Mouse (Mus musculus) monocyte, adult 59 days (primary cell): ENCODE measurements around the gene Uroc1. TPM values are rescaled to one million over a fixed set of nuclear protein-coding genes. Genes with fewer than 3 reads are reported as not detected.

Source experiments
- total RNA-seq, 2 experiments: library from RNA; stranded (reverse); gene quantifications; one replicate each; pipeline ENCODE4 v1.2.4; 2023

The Uroc1 gene
- not detected for total RNA-seq

GRCm38 (mm10) chr6:90332561-90333425 lies at the start of gene Uroc1:
Gene Uroc1, plus strand, starts transcription at chr6:90333284.

GRCm38 (mm10) chr6:90300919-90301318 lies 32.2 kb upstream of the Uroc1 start, which contains the start of gene BC048671:
Gene BC048671, plus strand, starts transcription at chr6:90301219.

GRCm38 (mm10) chr6:90324991-90325390 lies 8.1 kb upstream of the Uroc1 start, which contains the start of gene Chst13:
Gene Chst13, minus strand, starts transcription at chr6:90325185.

GRCm38 (mm10) chr6:90368976-90369724 lies 36.1 kb downstream of the Uroc1 start, which contains the start of gene Zxdc:
Gene Zxdc, plus strand, starts transcription at chr6:90369492.

Other genes with a start within 250 kb of the Uroc1 start
- gene Vmn1r50, start 231.9 kb upstream of the Uroc1 start, total RNA-seq: not detected
- gene Vmn1r51, start 210.7 kb upstream of the Uroc1 start, total RNA-seq: not detected
- not detected for gene Vmn1r52, start 158.5 kb upstream of the Uroc1 start, total RNA-seq
- gene V1ra8, start 130.5 kb upstream of the Uroc1 start, total RNA-seq: not detected
- gene Vmn1r53, start 108.8 kb upstream of the Uroc1 start, total RNA-seq: not detected
- not detected for gene Vmn1r54, start 87.0 kb upstream of the Uroc1 start, total RNA-seq
- not detected for gene BC048671, start 32.1 kb upstream of the Uroc1 start, total RNA-seq
- gene Chst13, start 8.1 kb upstream of the Uroc1 start, total RNA-seq: 1 to 10 TPM; 2.8 to 3.8 TPM
- gene Zxdc, start 36.2 kb downstream of the Uroc1 start, total RNA-seq: 10 to 100 TPM; 18.9 to 24.6 TPM
- not detected for gene Cfap100, start 95.5 kb downstream of the Uroc1 start, total RNA-seq
- 1 to 10 TPM; 3.3 to 3.5 TPM for gene Klf15, start 129.3 kb downstream of the Uroc1 start, total RNA-seq
- 1 to 10 TPM; 1.0 to 2.0 TPM for gene Aldh1l1, start 153.1 kb downstream of the Uroc1 start, total RNA-seq